Comparison of ENCODE assay signal across 15 mouse cellular contexts in the genomic region with DNA sequence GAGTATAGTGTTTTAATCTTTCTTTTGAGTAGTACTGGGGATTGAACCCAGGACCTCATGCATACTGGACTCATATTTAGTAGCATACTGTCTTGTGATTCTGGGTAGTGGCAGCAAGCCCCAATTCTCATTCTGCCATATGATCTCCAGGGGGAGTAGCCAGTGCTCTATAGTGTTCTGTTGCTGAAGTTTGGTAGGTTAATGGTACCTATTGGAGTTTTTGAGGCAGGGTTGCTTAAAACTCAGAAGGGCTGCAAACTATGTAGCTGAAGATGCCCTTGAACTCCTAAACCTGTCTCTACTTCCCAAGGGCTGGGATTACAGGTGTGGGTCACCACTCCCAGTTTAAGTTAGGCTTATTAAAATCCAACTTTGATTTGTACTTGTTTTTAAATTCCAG.
"Had no signal": no experiment of that assay in that cellular context is flagged by ENCODE, and none has a peak within 500 bp of the region (broad histone marks: within the 10 kb centered on the region; RNA-seq: fewer than 3 reads in every experiment).

No protein-coding gene starts in this region.

- H3K4me1 ChIP-seq: stomach, embryonic 15.5 days had no signal

- H3K9me3 ChIP-seq: neural tube, embryonic 13.5 days; neural tube, embryonic 15.5 days; stomach, embryonic 15.5 days had no signal

- H3K4me3 ChIP-seq: neural tube, embryonic 13.5 days; neural tube, embryonic 15.5 days; stomach, embryonic 15.5 days had no signal

- H3K36me3 ChIP-seq: stomach, embryonic 15.5 days had no signal

- H3K9ac ChIP-seq: neural tube, embryonic 13.5 days; neural tube, embryonic 15.5 days; stomach, embryonic 15.5 days had no signal

- DNase-seq: right cerebral cortex, adult 18-20 months; right cerebral cortex, postnatal 14 days; right cerebral cortex, postnatal 25 days; right cerebral cortex, postnatal 4 days; spleen, adult 18-20 months; thymus, adult 18-20 months; thymus, adult 2 months; thymus, postnatal 14 days; thymus, postnatal 25 days; thymus, postnatal 36 days; thymus, postnatal 4 days had no signal

- H3K4me2 ChIP-seq: neural tube, embryonic 13.5 days; neural tube, embryonic 15.5 days; stomach, embryonic 15.5 days had no signal

- H3K27me3 ChIP-seq: neural tube, embryonic 15.5 days; stomach, embryonic 15.5 days had no signal

- H3K27ac ChIP-seq: neural tube, embryonic 13.5 days; neural tube, embryonic 15.5 days; stomach, embryonic 15.5 days; stomach, postnatal 0 days had no signal
